27 mouse cellular contexts compared by ENCODE assay signal in genomic region chr16:62810855-62811254, GRCm38 (mm10). TPM values are rescaled to one million over a fixed set of nuclear protein-coding genes. Genes with fewer than 3 reads are reported as not detected.
DNase-seq lines count a peak whose midpoint lies in the region; ATAC-seq and TF ChIP-seq lines count a peak whose summit lies in the region.
"Had no signal": no experiment of that assay in that cellular context is flagged by ENCODE, and none has a peak within 500 bp of the region (broad histone marks: within the 10 kb centered on the region; RNA-seq: fewer than 3 reads in every experiment).

No protein-coding gene starts in this region.

- 59% methylated on average over 4 of the region's 4 CpGs for WGBS in liver, embryonic 11.5 days
- WGBS in liver, postnatal 0 days (ENCODE audit: insufficient replicate concordance) = 67% methylated on average over 4 of the region's 4 CpGs
- 38% methylated on average over 4 of the region's 4 CpGs for WGBS in liver, embryonic 13.5 days (ENCODE audit: insufficient replicate concordance)

- ATAC-seq in liver, embryonic 11.5 days (replicated peaks; ENCODE audit: low FRiP score) = peak; percentile 70
- ATAC-seq in liver, postnatal 0 days = no peak
- ATAC-seq in G1E (ENCODE audit: extremely low read depth, insufficient number of reproducible peaks, low FRiP score, poor library complexity, severe bottlenecking) = peak; percentile 84
- ATAC-seq in liver, embryonic 13.5 days (ENCODE audit: low read depth) = peak; percentile 75; the same call in 1 of the 2 replicates
- ATAC-seq in megakaryocyte-erythroid progenitor cell, adult 5-6 weeks (replicated peaks; ENCODE audit: low FRiP score, low TSS enrichment, poor library complexity, severe bottlenecking) = peak; percentile 79
- ATAC-seq: activated CD4-positive, CD25-positive, alpha-beta regulatory T cell, adult 4 months; CD4-positive, CD25-positive, alpha-beta regulatory T cell, adult 4 months; forebrain, embryonic 13.5 days; forebrain, embryonic 15.5 days; forebrain, postnatal 0 days; Patski had no signal

- H3K4me1 ChIP-seq in liver, embryonic 11.5 days (replicated peaks; ENCODE audit: control insufficient read depth, insufficient read depth, low read length) = no peaks in the 10 kb centered on the region
- H3K4me1 ChIP-seq in liver, postnatal 0 days (ENCODE audit: insufficient read depth) = no peaks in the 10 kb centered on the region
- H3K4me1 ChIP-seq in G1E (ENCODE audit: insufficient read depth, low read depth, low read length) = peaks cover 12% of the 10 kb centered on the region
- H3K4me1 ChIP-seq in liver, embryonic 13.5 days (replicated peaks) = peaks cover 10% of the 10 kb centered on the region
- H3K4me1 ChIP-seq: forebrain, embryonic 13.5 days; forebrain, embryonic 15.5 days had no signal

- no peaks in the 10 kb centered on the region for H3K27me3 ChIP-seq in liver, embryonic 11.5 days (replicated peaks; ENCODE audit: control insufficient read depth, insufficient read depth, low read length)
- H3K27me3 ChIP-seq in liver, postnatal 0 days (ENCODE audit: insufficient read depth, low read length) = no peaks in the 10 kb centered on the region
- H3K27me3 ChIP-seq in G1E (ENCODE audit: insufficient read depth, low read length) = no peaks in the 10 kb centered on the region
- H3K27me3 ChIP-seq in liver, embryonic 13.5 days = no peaks in the 10 kb centered on the region
- H3K27me3 ChIP-seq: CH12.LX; embryonic facial prominence, embryonic 12.5 days; forebrain, embryonic 13.5 days; forebrain, embryonic 15.5 days; Patski had no signal

- no peak overlapping the region for H3K4me2 ChIP-seq in liver, embryonic 11.5 days
- no peak overlapping the region for H3K4me2 ChIP-seq in liver, postnatal 0 days (ENCODE audit: low read depth, low read length)
- no peak overlapping the region for H3K4me2 ChIP-seq in liver, embryonic 13.5 days
- H3K4me2 ChIP-seq: embryonic facial prominence, embryonic 12.5 days; forebrain, embryonic 13.5 days; forebrain, embryonic 15.5 days had no signal

- no peak overlapping the region for H3K27ac ChIP-seq in liver, embryonic 11.5 days (ENCODE audit: low read depth, low read length)
- no peak overlapping the region for H3K27ac ChIP-seq in liver, postnatal 0 days (ENCODE audit: low read depth)
- H3K27ac ChIP-seq in liver, embryonic 13.5 days = no peak overlapping the region
- H3K27ac ChIP-seq: embryonic facial prominence, embryonic 10.5 days; embryonic facial prominence, embryonic 12.5 days; forebrain, embryonic 13.5 days; forebrain, embryonic 15.5 days had no signal

- no peaks in the 10 kb centered on the region for H3K36me3 ChIP-seq in liver, embryonic 11.5 days (ENCODE audit: control insufficient read depth, insufficient read depth, low read length)
- H3K36me3 ChIP-seq in liver, postnatal 0 days (replicated peaks; ENCODE audit: insufficient read depth, low read length) = no peaks in the 10 kb centered on the region; the same call in 1 of the 2 replicates
- H3K36me3 ChIP-seq in G1E (replicated peaks) = peaks cover 9% of the 10 kb centered on the region
- H3K36me3 ChIP-seq in liver, embryonic 13.5 days = no peaks in the 10 kb centered on the region
- H3K36me3 ChIP-seq: embryonic facial prominence, embryonic 12.5 days; forebrain, embryonic 15.5 days had no signal

- DNase-seq in liver, embryonic 11.5 days (ENCODE audit: low spot score) = no peak
- no peak for DNase-seq in liver, postnatal 0 days
- DNase-seq in G1E (ENCODE audit: low spot score) = no peak
- no peak for DNase-seq in liver, embryonic 13.5 days
- no peak for DNase-seq in kidney, adult 11 months
- no peak for DNase-seq in cerebellum, adult 8-10 months
- DNase-seq: adrenal gland, adult 8-10 months; adrenal gland, postnatal 14 days; adrenal gland, postnatal 36 days; B cell, adult 2 months; cerebellum, adult 11-12 months; cerebellum, adult 2 months; cerebellum, adult 9-11 months; cerebellum, postnatal 14 days; cerebellum, postnatal 36 days; forebrain, postnatal 0 days had no signal

- H3K9me3 ChIP-seq in liver, embryonic 11.5 days (ENCODE audit: control insufficient read depth, low read length) = no peaks in the 10 kb centered on the region
- no peaks in the 10 kb centered on the region for H3K9me3 ChIP-seq in liver, postnatal 0 days (ENCODE audit: low read length)
- no peaks in the 10 kb centered on the region for H3K9me3 ChIP-seq in G1E (replicated peaks)
- H3K9me3 ChIP-seq in liver, embryonic 13.5 days (replicated peaks) = no peaks in the 10 kb centered on the region
- H3K9me3 ChIP-seq: embryonic facial prominence, embryonic 10.5 days; embryonic facial prominence, embryonic 12.5 days; forebrain, embryonic 13.5 days; forebrain, embryonic 15.5 days had no signal

- H3K9ac ChIP-seq in liver, embryonic 11.5 days (ENCODE audit: low read depth, low read length) = no peak overlapping the region
- no peak overlapping the region for H3K9ac ChIP-seq in liver, postnatal 0 days (replicated peaks)
- H3K9ac ChIP-seq in liver, embryonic 13.5 days = no peak overlapping the region
- H3K9ac ChIP-seq: embryonic facial prominence, embryonic 12.5 days; forebrain, embryonic 13.5 days; forebrain, embryonic 15.5 days; forebrain, postnatal 0 days had no signal

- no peak for TF ChIP-seq EP300 in liver, postnatal 0 days (IDR thresholded peaks at IDR 0.05; ENCODE audit: low read depth)

- H3K4me3 ChIP-seq in liver, embryonic 11.5 days (ENCODE audit: low read depth, low read length) = no peak overlapping the region
- H3K4me3 ChIP-seq in liver, postnatal 0 days (ENCODE audit: low read depth, low read length) = no peak overlapping the region
- no peak overlapping the region for H3K4me3 ChIP-seq in G1E (ENCODE audit: low read depth, low read length)
- no peak overlapping the region for H3K4me3 ChIP-seq in liver, embryonic 13.5 days (replicated peaks)
- H3K4me3 ChIP-seq: embryonic facial prominence, embryonic 10.5 days; embryonic facial prominence, embryonic 12.5 days; forebrain, embryonic 13.5 days; forebrain, embryonic 15.5 days had no signal

- TF ChIP-seq CTCF in liver, postnatal 0 days (IDR thresholded peaks at IDR 0.05; ENCODE audit: low read depth) = no peak
- no peak for TF ChIP-seq CTCF in G1E (IDR thresholded peaks at IDR 0.05; ENCODE audit: low read depth, low read length)

RNA-seq across cellular contexts. Expression of gene Stx19, which starts 3.6 kb away (rescaled TPM):
- polyA plus RNA-seq in liver, embryonic 11.5 days (2014; fragmentation: Nextera tagmentation; extraction: Ambion mirVana) = 0.11 and 0.17 TPM in 2 replicates
- 0.04 TPM in 1 of 2 replicates, not detected in the other for polyA plus RNA-seq in liver, postnatal 0 days (2015; fragmentation: Nextera tagmentation; extraction: Ambion mirVana)
- total RNA-seq in G1E (2014; fragmentation: Nextera tagmentation) = not detected in 2 replicates
- total RNA-seq in G1E (2017) = 0.06 and 0.11 TPM in 2 replicates
- not detected in 2 replicates for polyA plus RNA-seq in G1E (2012)
- 0.07 and 0.09 TPM in 2 replicates for polyA plus RNA-seq in liver, embryonic 13.5 days (2015; fragmentation: Nextera tagmentation; extraction: Ambion mirVana)
- not detected in 2 replicates for total RNA-seq in megakaryocyte-erythroid progenitor cell, adult 5-6 weeks (2014; fragmentation: Nextera tagmentation)
- total RNA-seq in megakaryocyte-erythroid progenitor cell, adult 5-6 weeks (2017) = not detected in 2 replicates
- total RNA-seq: adrenal gland, adult 18-20 months; adrenal gland, adult 8-10 months; adrenal gland, postnatal 14 days; adrenal gland, postnatal 36 days; CH12.LX had no signal
- polyA plus RNA-seq: cerebellum, adult 2 months; cortical plate, adult 2 months had no signal

RNA-seq across cellular contexts. Expression of gene Nsun3, which starts 24.2 kb away (rescaled TPM):
- polyA plus RNA-seq in liver, embryonic 11.5 days (2014; fragmentation: Nextera tagmentation; extraction: Ambion mirVana) = 11.1 and 12.1 TPM in 2 replicates
- 3.5 and 4.2 TPM in 2 replicates for polyA plus RNA-seq in liver, postnatal 0 days (2015; fragmentation: Nextera tagmentation; extraction: Ambion mirVana)
- 112 and 141 TPM in 2 replicates for total RNA-seq in G1E (2014; fragmentation: Nextera tagmentation)
- total RNA-seq in G1E (2017) = 17.7 and 22.9 TPM in 2 replicates
- polyA plus RNA-seq in G1E (2012) = 1.9 and 2.0 TPM in 2 replicates
- 5.3 and 6.9 TPM in 2 replicates for polyA plus RNA-seq in liver, embryonic 13.5 days (2015; fragmentation: Nextera tagmentation; extraction: Ambion mirVana)
- total RNA-seq in megakaryocyte-erythroid progenitor cell, adult 5-6 weeks (2014; fragmentation: Nextera tagmentation) = 40.4 and 42.9 TPM in 2 replicates
- total RNA-seq in megakaryocyte-erythroid progenitor cell, adult 5-6 weeks (2017) = 18.2 and 33.5 TPM in 2 replicates

RNA-seq across cellular contexts. Expression of gene Arl13b, which starts 36.0 kb away (rescaled TPM):
- 8.4 and 10.7 TPM in 2 replicates for polyA plus RNA-seq in liver, embryonic 11.5 days (2014; fragmentation: Nextera tagmentation; extraction: Ambion mirVana)
- polyA plus RNA-seq in liver, postnatal 0 days (2015; fragmentation: Nextera tagmentation; extraction: Ambion mirVana) = 3.0 and 3.4 TPM in 2 replicates
- total RNA-seq in G1E (2014; fragmentation: Nextera tagmentation) (21.5 and 29.4 TPM in 2 replicates), G1E (2017) (12.3 and 15.6 TPM in 2 replicates)
- 2.7 and 3.0 TPM in 2 replicates for polyA plus RNA-seq in G1E (2012)
- polyA plus RNA-seq in liver, embryonic 13.5 days (2015; fragmentation: Nextera tagmentation; extraction: Ambion mirVana) = 5.4 and 5.5 TPM in 2 replicates
- total RNA-seq in megakaryocyte-erythroid progenitor cell, adult 5-6 weeks (2014; fragmentation: Nextera tagmentation) = 7.8 and 11.3 TPM in 2 replicates
- 5.4 and 8.2 TPM in 2 replicates for total RNA-seq in megakaryocyte-erythroid progenitor cell, adult 5-6 weeks (2017)

RNA-seq across cellular contexts. Expression of gene Pros1, which starts 43.3 kb away (rescaled TPM):
- 24.2 and 30.8 TPM in 2 replicates for polyA plus RNA-seq in liver, embryonic 11.5 days (2014; fragmentation: Nextera tagmentation; extraction: Ambion mirVana)
- polyA plus RNA-seq in liver, postnatal 0 days (2015; fragmentation: Nextera tagmentation; extraction: Ambion mirVana) = 18.2 and 19.1 TPM in 2 replicates
- total RNA-seq in G1E (2014; fragmentation: Nextera tagmentation) (13.8 and 16.9 TPM in 2 replicates), G1E (2017) (42.3 and 46.3 TPM in 2 replicates)
- 2.0 TPM in 2 replicates for polyA plus RNA-seq in G1E (2012)
- polyA plus RNA-seq in liver, embryonic 13.5 days (2015; fragmentation: Nextera tagmentation; extraction: Ambion mirVana) = 12.4 and 16.0 TPM in 2 replicates
- not detected in 2 replicates for total RNA-seq in megakaryocyte-erythroid progenitor cell, adult 5-6 weeks (2014; fragmentation: Nextera tagmentation)
- 0.19 and 4.8 TPM in 2 replicates for total RNA-seq in megakaryocyte-erythroid progenitor cell, adult 5-6 weeks (2017)
